Mouse (Mus musculus) frontal cortex, postnatal 36 days (tissue): ENCODE measurements around the gene Arl4d.
"Not testable (repeated sequence)": the region's sequence is repeated elsewhere in the genome, so short reads cannot be mapped to it uniquely, and the experiment has no call there.

Experiments
- DNase-seq, 2 experiments: peaks; one replicate each; pipeline ENCODE4 v3.0.0; 2022; ENCODE audit warnings: low spot score in 2 of 2

Arl4d gene

GRCm38 (mm10) chr11:101664825-101665635, at the start of gene Arl4d:
Arl4d (plus strand) TSS chr11:101665541.
- DNase-seq: peak; percentile 97 to 98

- no peak for DNase-seq
Measured at GRCm38 (mm10) chr11:101616104-101616503, 49.2 kb upstream of the Arl4d start.

- DNase-seq: no peak
Measured at GRCm38 (mm10) chr11:101616948-101617767, 48.2 kb upstream of the Arl4d start.

GRCm38 (mm10) chr11:101617849-101618248, 47.5 kb upstream of the Arl4d start:
- DNase-seq: peak in 1 of 2 experiments; percentile 7

GRCm38 (mm10) chr11:101618596-101618995, 46.7 kb upstream of the Arl4d start:
- DNase-seq: no peak

- not testable (repeated sequence) for DNase-seq
Measured at GRCm38 (mm10) chr11:101620022-101620655, 45.2 kb upstream of the Arl4d start.

- DNase-seq: no peak
Measured at GRCm38 (mm10) chr11:101626649-101626994, 38.7 kb upstream of the Arl4d start.

GRCm38 (mm10) chr11:101626995-101627856, 38.1 kb upstream of the Arl4d start, which contains the start of gene Rdm1:
Rdm1 (plus strand) TSS chr11:101627195.
- DNase-seq: peak; percentile 57 to 79

- peak; percentile 75 to 85 for DNase-seq
Measured at GRCm38 (mm10) chr11:101627857-101628559, 37.3 kb upstream of the Arl4d start.

- DNase-seq: not testable (repeated sequence)
Measured at GRCm38 (mm10) chr11:101628733-101629417, 36.5 kb upstream of the Arl4d start.

GRCm38 (mm10) chr11:101635660-101636059, 29.7 kb upstream of the Arl4d start:
- no peak for DNase-seq

- no peak for DNase-seq
Measured at GRCm38 (mm10) chr11:101639761-101640160, 25.6 kb upstream of the Arl4d start.

GRCm38 (mm10) chr11:101640857-101641709, 24.3 kb upstream of the Arl4d start:
- peak; percentile 81 to 82 for DNase-seq

GRCm38 (mm10) chr11:101641710-101642642, 23.4 kb upstream of the Arl4d start:
- DNase-seq: peak in 1 of 2 experiments; percentile 34

GRCm38 (mm10) chr11:101642931-101643330, 22.4 kb upstream of the Arl4d start:
- no peak for DNase-seq

- no peak for DNase-seq
Measured at GRCm38 (mm10) chr11:101644591-101644990, 20.8 kb upstream of the Arl4d start.

- DNase-seq: not testable (repeated sequence)
Measured at GRCm38 (mm10) chr11:101645043-101645410, 20.3 kb upstream of the Arl4d start.
